Mouse (Mus musculus): ENCODE data around the gene Mvk.

- TF ChIP-seq CTCF (IDR thresholded peaks at IDR 0.05; ENCODE audit: borderline replicate concordance, insufficient read depth, low read depth, low read length) (no peak), POLR2A (IDR thresholded peaks at IDR 0.05; ENCODE audit: borderline replicate concordance, insufficient read depth, low read length) (no peak)
Measured at GRCm38 (mm10) chr5:114501252-114501651, 57.2 kb downstream of the Mvk start.
